In genomic region chr16:18586076-18586905, GRCm38 (mm10) we compare ENCODE assay signal across 8 mouse cellular contexts. TPM values are rescaled to one million over a fixed set of nuclear protein-coding genes. Genes with fewer than 3 reads are reported as not detected.
DNase-seq lines count a peak whose midpoint lies in the region; ATAC-seq and TF ChIP-seq lines count a peak whose summit lies in the region.

No protein-coding gene starts in this region.

- no peak for ATAC-seq in liver, embryonic 13.5 days (ENCODE audit: low read depth)
- no peak for ATAC-seq in CD4-positive, CD25-positive, alpha-beta regulatory T cell, adult 4 months

- H3K9ac ChIP-seq in liver, embryonic 13.5 days, result no peak overlapping the region

- no peak overlapping the region for H3K27ac ChIP-seq in cerebellum, adult 2 months (ENCODE audit: insufficient read depth, low read length)
- no peak overlapping the region for H3K27ac ChIP-seq in liver, embryonic 13.5 days

- H3K9me3 ChIP-seq in liver, embryonic 13.5 days (replicated peaks), result no peaks in the 10 kb centered on the region

- H3K36me3 ChIP-seq in liver, embryonic 13.5 days, result no peaks in the 10 kb centered on the region

- no peak for TF ChIP-seq CTCF in cerebellum, adult 2 months (IDR thresholded peaks at IDR 0.05; ENCODE audit: borderline replicate concordance, insufficient read depth, low read depth, low read length)

- peaks cover 10% of the 10 kb centered on the region; the same call in 1 of the 2 replicates for H3K27me3 ChIP-seq in cerebellum, adult 2 months (ENCODE audit: control insufficient read depth, insufficient read depth, low read length)
- peaks cover 100% of the 10 kb centered on the region for H3K27me3 ChIP-seq in liver, embryonic 13.5 days

- WGBS in cerebellum, adult 2 months, result 4% methylated on average over 83 of the region's 83 CpGs
- WGBS in liver, embryonic 13.5 days (ENCODE audit: insufficient replicate concordance), result 2% methylated on average over 83 of the region's 83 CpGs

- no peaks in the 10 kb centered on the region for H3K4me1 ChIP-seq in cerebellum, adult 2 months (ENCODE audit: control insufficient read depth, insufficient read depth, low read length)
- H3K4me1 ChIP-seq in liver, embryonic 13.5 days (replicated peaks), result peaks cover 40% of the 10 kb centered on the region

- peak overlapping the region; percentile 31 for H3K4me3 ChIP-seq in cerebellum, adult 2 months (replicated peaks; ENCODE audit: insufficient read depth, low read depth, low read length)
- H3K4me3 ChIP-seq in liver, embryonic 13.5 days (replicated peaks), result peak overlapping the region; percentile 35

- no peak for TF ChIP-seq POLR2A in cerebellum, adult 2 months (IDR thresholded peaks at IDR 0.05; ENCODE audit: borderline replicate concordance, insufficient read depth, low read length)

- peak overlapping the region; percentile 52 for H3K4me2 ChIP-seq in liver, embryonic 13.5 days

- no peak for DNase-seq in cerebellum, adult 2 months
- no peak for DNase-seq in cerebellum, postnatal 14 days
- peak; percentile 43 for DNase-seq in retina, postnatal 1 day
- DNase-seq in retina, embryonic 14.5 days (ENCODE audit: low spot score), result no peak
- no peak for DNase-seq in liver, embryonic 13.5 days
- no peak for DNase-seq in layer of hippocampus, adult 11-12 months (ENCODE audit: low spot score)
- no peak for DNase-seq in spleen, postnatal 36 days (ENCODE audit: low spot score in 2 of 2)

RNA-seq across cellular contexts. Expression of gene Tbx1, which starts 4.2 kb away (rescaled TPM):
- 2.4 and 3.0 TPM in 2 replicates for polyA plus RNA-seq in cerebellum, adult 2 months (2012; rRNA removed)
- 0.05 TPM in 1 of 2 replicates, not detected in the other for polyA plus RNA-seq in liver, embryonic 13.5 days (2015; fragmentation: Nextera tagmentation; extraction: Ambion mirVana)
- polyA plus RNA-seq in CD4-positive, CD25-positive, alpha-beta regulatory T cell, adult 4 months (2017; shearing (Covaris generic)), result not detected

RNA-seq across cellular contexts. Expression of gene Gp1bb, which starts 35.9 kb away (rescaled TPM):
- polyA plus RNA-seq in cerebellum, adult 2 months (2012; rRNA removed), result 2.1 and 2.5 TPM in 2 replicates
- 25.2 and 32.4 TPM in 2 replicates for polyA plus RNA-seq in liver, embryonic 13.5 days (2015; fragmentation: Nextera tagmentation; extraction: Ambion mirVana)
- polyA plus RNA-seq in CD4-positive, CD25-positive, alpha-beta regulatory T cell, adult 4 months (2017; shearing (Covaris generic)), result not detected

RNA-seq across cellular contexts. Expression of gene Gm49601, which starts 39.9 kb away (rescaled TPM):
- polyA plus RNA-seq in cerebellum, adult 2 months (2012; rRNA removed), result 69.4 and 69.6 TPM in 2 replicates
- polyA plus RNA-seq in liver, embryonic 13.5 days (2015; fragmentation: Nextera tagmentation; extraction: Ambion mirVana), result 0.14 and 0.78 TPM in 2 replicates
- polyA plus RNA-seq in CD4-positive, CD25-positive, alpha-beta regulatory T cell, adult 4 months (2017; shearing (Covaris generic)), result not detected

RNA-seq across cellular contexts. Expression of gene Sept5, which starts 43.5 kb away (rescaled TPM):
- 328 and 334 TPM in 2 replicates for polyA plus RNA-seq in cerebellum, adult 2 months (2012; rRNA removed)
- 2.4 and 2.6 TPM in 2 replicates for polyA plus RNA-seq in liver, embryonic 13.5 days (2015; fragmentation: Nextera tagmentation; extraction: Ambion mirVana)
- polyA plus RNA-seq in CD4-positive, CD25-positive, alpha-beta regulatory T cell, adult 4 months (2017; shearing (Covaris generic)), result 1 to 10 TPM in 1 of 2 experiments, under 1 TPM in 1; 0.36 to 1.5 TPM

Comparison
In these comparisons a context has a peak if more than half of its experiments do, and no peak if none do; other contexts are left out.
1. RNA of gene Gm49601, which starts 39.9 kb away (polyA plus RNA-seq): 69.4 to 69.6 TPM in cerebellum, adult 2 months; 0.14 to 0.78 TPM in liver, embryonic 13.5 days and not detected in CD4-positive, CD25-positive, alpha-beta regulatory T cell, adult 4 months; every median in the first group is over 10 times any median in the second.